Mouse (Mus musculus) ES-E14 (cell line): Measurements from ENCODE around the gene 4933417A18Rik.

Experiments
- CHD2 ChIP-seq: IDR thresholded peaks from 2 replicates; pipeline ENCODE4 v1.6.1; 2014; ENCODE audit warnings: mild to moderate bottlenecking, low read depth, low read length, inconsistent platforms
- HCFC1 ChIP-seq: IDR thresholded peaks from 2 replicates; pipeline ENCODE4 v1.6.1; 2012; ENCODE audit warnings: low read length, inconsistent platforms, borderline replicate concordance; ENCODE audit not compliant: insufficient read depth
- MAFK ChIP-seq: IDR thresholded peaks from 2 replicates; pipeline ENCODE4 v1.6.1; 2014; ENCODE audit warnings: mild to moderate bottlenecking, low read depth, low read length, inconsistent platforms; ENCODE audit not compliant: insufficient read depth
- ZC3H11A ChIP-seq: IDR thresholded peaks from 2 replicates; pipeline ENCODE4 v1.6.1; 2012; ENCODE audit warnings: low read depth, mild to moderate bottlenecking, inconsistent platforms, low read length, borderline replicate concordance
- ZNF384 ChIP-seq: IDR thresholded peaks from 2 replicates; pipeline ENCODE4 v1.6.1; 2012; ENCODE audit warnings: low read depth, low read length, inconsistent platforms

- no peak for TF ChIP-seq ZNF384
- no peak for TF ChIP-seq ZC3H11A
- TF ChIP-seq MAFK, result no peak
- TF ChIP-seq CHD2, result no peak
- no peak for TF ChIP-seq HCFC1
Observed at GRCm38 (mm10) chr13:34934931-34935644, 10.9 kb downstream of the 4933417A18Rik start.
